Mouse (Mus musculus): ENCODE measurements around the gene Resp18. TPM values are rescaled to one million over a fixed set of nuclear protein-coding genes. Genes with fewer than 3 reads are reported as not detected.

Resp18 gene
- not detected for polyA plus RNA-seq (2014; fragmentation: Illumina TruSeq; extraction: RNeasy Lipid Tissue Mini Kit (QIAGEN cat#74804); ENCODE audit: low read depth, low replicate concordance)

GRCm38 (mm10) chr1:75278228-75278627 lies at the start of gene Resp18:
Gene Resp18 (minus strand): TSS chr1:75278415.

GRCm38 (mm10) chr1:75317241-75318201 lies 39.3 kb upstream of the Resp18 start, which contains the start of gene Dnpep:
Gene Dnpep (minus strand): TSS chr1:75317990.

GRCm38 (mm10) chr1:75264091-75264880 lies 13.9 kb downstream of the Resp18 start, which contains the start of gene Ptprn:
Gene Ptprn (minus strand): TSS chr1:75264502.

GRCm38 (mm10) chr1:75236117-75237050 lies 41.8 kb downstream of the Resp18 start, which contains the start of gene Dnajb2:
Gene Dnajb2 (plus strand): TSS chr1:75236406.

GRCm38 (mm10) chr1:75231664-75232152 lies 46.5 kb downstream of the Resp18 start, which contains the start of gene A630095N17Rik:
Gene A630095N17Rik (minus strand): TSS chr1:75232102.

Other genes with a start within 250 kb of the Resp18 start
- gene Nhej1, start 153.2 kb downstream of the Resp18 start, polyA plus RNA-seq (2014; fragmentation: Illumina TruSeq; extraction: RNeasy Lipid Tissue Mini Kit (QIAGEN cat#74804); ENCODE audit: low read depth, low replicate concordance), result 1.1 TPM
- gene Slc23a3, start 144.5 kb downstream of the Resp18 start, polyA plus RNA-seq (2014; fragmentation: Illumina TruSeq; extraction: RNeasy Lipid Tissue Mini Kit (QIAGEN cat#74804); ENCODE audit: low read depth, low replicate concordance), result not detected
- gene Cnppd1, start 135.7 kb downstream of the Resp18 start, polyA plus RNA-seq (2014; fragmentation: Illumina TruSeq; extraction: RNeasy Lipid Tissue Mini Kit (QIAGEN cat#74804); ENCODE audit: low read depth, low replicate concordance), result 11.3 TPM
- gene Retreg2, start 135.6 kb downstream of the Resp18 start, polyA plus RNA-seq (2014; fragmentation: Illumina TruSeq; extraction: RNeasy Lipid Tissue Mini Kit (QIAGEN cat#74804); ENCODE audit: low read depth, low replicate concordance), result 25.1 TPM
- gene Zfand2b, start 109.8 kb downstream of the Resp18 start, polyA plus RNA-seq (2014; fragmentation: Illumina TruSeq; extraction: RNeasy Lipid Tissue Mini Kit (QIAGEN cat#74804); ENCODE audit: low read depth, low replicate concordance), result 2.3 TPM
- gene Abcb6, start 98.0 kb downstream of the Resp18 start, polyA plus RNA-seq (2014; fragmentation: Illumina TruSeq; extraction: RNeasy Lipid Tissue Mini Kit (QIAGEN cat#74804); ENCODE audit: low read depth, low replicate concordance), result 15.8 TPM
- 8.8 TPM for gene Ankzf1, start 86.3 kb downstream of the Resp18 start, polyA plus RNA-seq (2014; fragmentation: Illumina TruSeq; extraction: RNeasy Lipid Tissue Mini Kit (QIAGEN cat#74804); ENCODE audit: low read depth, low replicate concordance)
- 8.5 TPM for gene Atg9a, start 86.2 kb downstream of the Resp18 start, polyA plus RNA-seq (2014; fragmentation: Illumina TruSeq; extraction: RNeasy Lipid Tissue Mini Kit (QIAGEN cat#74804); ENCODE audit: low read depth, low replicate concordance)
- gene Glb1l, start 67.6 kb downstream of the Resp18 start, polyA plus RNA-seq (2014; fragmentation: Illumina TruSeq; extraction: RNeasy Lipid Tissue Mini Kit (QIAGEN cat#74804); ENCODE audit: low read depth, low replicate concordance), result 5.0 TPM
- gene Stk16, start 67.6 kb downstream of the Resp18 start, polyA plus RNA-seq (2014; fragmentation: Illumina TruSeq; extraction: RNeasy Lipid Tissue Mini Kit (QIAGEN cat#74804); ENCODE audit: low read depth, low replicate concordance), result 24.6 TPM
- gene Tuba4a, start 58.5 kb downstream of the Resp18 start, polyA plus RNA-seq (2014; fragmentation: Illumina TruSeq; extraction: RNeasy Lipid Tissue Mini Kit (QIAGEN cat#74804); ENCODE audit: low read depth, low replicate concordance), result 32.3 TPM
- not detected for gene A630095N17Rik, start 46.3 kb downstream of the Resp18 start, polyA plus RNA-seq (2014; fragmentation: Illumina TruSeq; extraction: RNeasy Lipid Tissue Mini Kit (QIAGEN cat#74804); ENCODE audit: low read depth, low replicate concordance)
- 15.1 TPM for gene Dnajb2, start 42.0 kb downstream of the Resp18 start, polyA plus RNA-seq (2014; fragmentation: Illumina TruSeq; extraction: RNeasy Lipid Tissue Mini Kit (QIAGEN cat#74804); ENCODE audit: low read depth, low replicate concordance)
- gene Ptprn, start 13.9 kb downstream of the Resp18 start, polyA plus RNA-seq (2014; fragmentation: Illumina TruSeq; extraction: RNeasy Lipid Tissue Mini Kit (QIAGEN cat#74804); ENCODE audit: low read depth, low replicate concordance), result not detected
- 4.9 TPM for gene Dnpep, start 39.6 kb upstream of the Resp18 start, polyA plus RNA-seq (2014; fragmentation: Illumina TruSeq; extraction: RNeasy Lipid Tissue Mini Kit (QIAGEN cat#74804); ENCODE audit: low read depth, low replicate concordance)
- 0.26 TPM for gene Des, start 81.9 kb upstream of the Resp18 start, polyA plus RNA-seq (2014; fragmentation: Illumina TruSeq; extraction: RNeasy Lipid Tissue Mini Kit (QIAGEN cat#74804); ENCODE audit: low read depth, low replicate concordance)
- gene Speg, start 96.9 kb upstream of the Resp18 start, polyA plus RNA-seq (2014; fragmentation: Illumina TruSeq; extraction: RNeasy Lipid Tissue Mini Kit (QIAGEN cat#74804); ENCODE audit: low read depth, low replicate concordance), result not detected
- gene Gmppa, start 157.5 kb upstream of the Resp18 start, polyA plus RNA-seq (2014; fragmentation: Illumina TruSeq; extraction: RNeasy Lipid Tissue Mini Kit (QIAGEN cat#74804); ENCODE audit: low read depth, low replicate concordance), result 5.5 TPM
- gene Asic4, start 172.0 kb upstream of the Resp18 start, polyA plus RNA-seq (2014; fragmentation: Illumina TruSeq; extraction: RNeasy Lipid Tissue Mini Kit (QIAGEN cat#74804); ENCODE audit: low read depth, low replicate concordance), result not detected
- not detected for gene Chpf, start 200.9 kb upstream of the Resp18 start, polyA plus RNA-seq (2014; fragmentation: Illumina TruSeq; extraction: RNeasy Lipid Tissue Mini Kit (QIAGEN cat#74804); ENCODE audit: low read depth, low replicate concordance)
- gene Tmem198, start 201.1 kb upstream of the Resp18 start, polyA plus RNA-seq (2014; fragmentation: Illumina TruSeq; extraction: RNeasy Lipid Tissue Mini Kit (QIAGEN cat#74804); ENCODE audit: low read depth, low replicate concordance), result not detected
- gene Obsl1, start 228.0 kb upstream of the Resp18 start, polyA plus RNA-seq (2014; fragmentation: Illumina TruSeq; extraction: RNeasy Lipid Tissue Mini Kit (QIAGEN cat#74804); ENCODE audit: low read depth, low replicate concordance), result not detected
- gene Inha, start 228.7 kb upstream of the Resp18 start, polyA plus RNA-seq (2014; fragmentation: Illumina TruSeq; extraction: RNeasy Lipid Tissue Mini Kit (QIAGEN cat#74804); ENCODE audit: low read depth, low replicate concordance), result not detected
- 0.87 TPM for gene Stk11ip, start 243.1 kb upstream of the Resp18 start, polyA plus RNA-seq (2014; fragmentation: Illumina TruSeq; extraction: RNeasy Lipid Tissue Mini Kit (QIAGEN cat#74804); ENCODE audit: low read depth, low replicate concordance)